Mouse (Mus musculus) C2C12 (cell line): ENCODE measurements at regions not wholly inside any gene's neighbourhood (a gene's known extent, or its start where the extent isn't known, plus 50 kb on each side); places are given as distances from the start of the nearest gene placed in this dataset.

ENCODE experiments used
- CEBPB ChIP-seq: IDR thresholded peaks from one replicate; pipeline ENCODE4 v1.6.1; 2011; ENCODE audit warnings: low read depth, mild to moderate bottlenecking, control low read depth, moderate library complexity
- CTCF ChIP-seq: IDR thresholded peaks from one replicate; pipeline ENCODE4 v1.5.1; 2011; ENCODE audit not compliant: control insufficient read depth, insufficient read depth, insufficient read length

DNA sequence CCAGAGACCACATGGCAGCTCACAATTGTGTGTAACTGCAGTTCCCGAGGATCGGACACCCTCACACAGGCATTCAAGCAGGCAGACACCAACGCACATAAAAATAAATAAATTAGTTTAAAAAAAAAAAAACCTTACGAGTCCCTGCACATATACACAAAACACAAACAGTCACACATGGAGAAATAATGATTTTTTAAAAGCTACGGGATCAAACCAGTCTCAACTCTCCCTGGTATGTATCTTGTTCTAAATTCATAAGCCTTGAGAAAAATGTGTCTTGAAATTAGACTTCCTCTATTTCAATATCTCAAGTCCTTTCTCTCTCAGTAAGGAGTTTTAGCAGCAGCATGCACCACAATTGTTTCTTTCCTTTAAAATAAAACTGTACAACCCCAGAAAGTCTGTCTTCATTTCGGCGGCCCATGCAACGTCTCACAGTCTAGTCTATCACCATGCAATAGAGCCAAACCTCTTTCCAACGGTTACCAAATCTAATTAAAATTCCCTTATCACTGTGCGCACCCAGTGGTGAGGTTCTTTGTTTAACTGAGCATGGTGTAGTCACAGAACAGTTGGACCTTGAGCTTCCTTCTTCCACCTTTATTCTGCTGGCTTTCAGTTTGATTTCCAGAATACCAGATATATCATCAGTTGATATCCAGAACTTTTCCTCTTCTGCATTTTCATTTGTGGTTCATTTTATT lies 86.8 kb upstream of the Gm47985 start:
- TF ChIP-seq CTCF (no peak), CEBPB (no peak)
